Mouse (Mus musculus): ENCODE data around the gene Smim8. TPM values are rescaled to one million over a fixed set of nuclear protein-coding genes. Genes with fewer than 3 reads are reported as not detected.
"Not testable (repeated sequence)": the region's sequence is repeated elsewhere in the genome, so short reads cannot be mapped to it uniquely, and the experiment has no call there.

Smim8 gene
- polyA plus RNA-seq, 1 experiment from 2014 or later, result 65.1 TPM

- 19% methylated on average over 8 of the region's 8 CpGs for WGBS
- no peak overlapping the region for H3K27ac ChIP-seq
- H3K4me1 ChIP-seq (replicated peaks), result no peaks in the 10 kb centered on the region
- no peak overlapping the region for H3K4me3 ChIP-seq
- peaks cover 25% of the 10 kb centered on the region for H3K36me3 ChIP-seq
- H3K9ac ChIP-seq, result no peak overlapping the region
- no peaks in the 10 kb centered on the region for H3K9me3 ChIP-seq (replicated peaks)
- no peak overlapping the region for H3K4me2 ChIP-seq
- H3K27me3 ChIP-seq, result no peaks in the 10 kb centered on the region
- ATAC-seq (replicated peaks; ENCODE audit: insufficient number of reproducible peaks, insufficient read depth, low FRiP score, low read depth), result no peak
Observed at GRCm38 (mm10) chr4:34771652-34772371, 6.4 kb downstream of the Smim8 start.

- no peak within 1 kb of the TSS for H3K4me3 ChIP-seq
- H3K4me1 ChIP-seq (replicated peaks), result no peaks in the 10 kb centered on the region
- 80% methylated on average over 1 of the region's 1 CpGs for WGBS
- no peaks in the 10 kb centered on the region for H3K27me3 ChIP-seq
- H3K4me2 ChIP-seq, result no peak within 1 kb of the TSS
- no peak for ATAC-seq (replicated peaks; ENCODE audit: insufficient number of reproducible peaks, insufficient read depth, low FRiP score, low read depth)
- H3K36me3 ChIP-seq, result no peaks in the 10 kb centered on the region
- H3K9me3 ChIP-seq (replicated peaks), result no peaks in the 10 kb centered on the region
- no peak within 1 kb of the TSS for H3K27ac ChIP-seq
- no peak within 1 kb of the TSS for H3K9ac ChIP-seq
Observed at GRCm38 (mm10) chr4:34756163-34756562, 22.1 kb downstream of the Smim8 start, which contains the start of gene Gm136. Gene Gm136, minus strand, starts transcription at chr4:34756263.

GRCm38 (mm10) chr4:34749236-34749635 lies 29.0 kb downstream of the Smim8 start:
- ATAC-seq (replicated peaks; ENCODE audit: insufficient number of reproducible peaks, insufficient read depth, low FRiP score, low read depth), result no peak
- WGBS, result 28% methylated on average over 6 of the region's 6 CpGs
- H3K9me3 ChIP-seq (replicated peaks), result no peaks in the 10 kb centered on the region
- H3K36me3 ChIP-seq, result no peaks in the 10 kb centered on the region
- H3K27ac ChIP-seq, result no peak overlapping the region
- H3K4me3 ChIP-seq, result no peak overlapping the region
- H3K4me2 ChIP-seq, result no peak overlapping the region
- H3K27me3 ChIP-seq, result no peaks in the 10 kb centered on the region
- no peak overlapping the region for H3K9ac ChIP-seq
- H3K4me1 ChIP-seq (replicated peaks), result no peaks in the 10 kb centered on the region; the same call in 1 of the 2 replicates

GRCm38 (mm10) chr4:34734461-34734860 lies 43.8 kb downstream of the Smim8 start:
- 67% methylated on average over 3 of the region's 3 CpGs for WGBS
- Histone ChIP-seq H3K9ac (no peak overlapping the region), H3K9me3 (replicated peaks) (no peaks in the 10 kb centered on the region), H3K4me1 (replicated peaks) (peaks cover 7% of the 10 kb centered on the region), H3K27ac (no peak overlapping the region), H3K36me3 (no peaks in the 10 kb centered on the region), H3K27me3 (0 out of 2 replicates have a peak, but pooled peaks cover 3% of the 10 kb centered on the region), H3K4me2 (no peak overlapping the region), H3K4me3 (no peak overlapping the region)
- no peak for ATAC-seq (replicated peaks; ENCODE audit: insufficient number of reproducible peaks, insufficient read depth, low FRiP score, low read depth)

- H3K27ac ChIP-seq; H3K4me2 ChIP-seq; H3K4me1 ChIP-seq (replicated peaks); ATAC-seq (replicated peaks; ENCODE audit: insufficient number of reproducible peaks, insufficient read depth, low FRiP score, low read depth); H3K4me3 ChIP-seq; H3K27me3 ChIP-seq; H3K36me3 ChIP-seq; H3K9me3 ChIP-seq (replicated peaks); H3K9ac ChIP-seq: not testable (repeated sequence)
- 21% methylated on average over 2 of the region's 2 CpGs for WGBS
Observed at GRCm38 (mm10) chr4:34733415-34733814, 44.8 kb downstream of the Smim8 start.

- ATAC-seq (replicated peaks; ENCODE audit: insufficient number of reproducible peaks, insufficient read depth, low FRiP score, low read depth), result peak; percentile 90
- whole genome bisulfite sequencing, result under 1% methylated on average over 38 of the region's 38 CpGs
- H3K4me2 ChIP-seq, result peak within 1 kb of the TSS; percentile 95
- H3K9ac ChIP-seq, result peak within 1 kb of the TSS; percentile 49; the same call in 1 of the 2 replicates
- no peak within 1 kb of the TSS for H3K27ac ChIP-seq
- H3K4me3 ChIP-seq, result peak within 1 kb of the TSS; percentile 60
- no peaks in the 10 kb centered on the region for H3K9me3 ChIP-seq (replicated peaks)
- H3K36me3 ChIP-seq, result no peaks in the 10 kb centered on the region
- peaks cover 7% of the 10 kb centered on the region for H3K4me1 ChIP-seq (replicated peaks)
- H3K27me3 ChIP-seq, result 0 out of 2 replicates have a peak, but pooled peaks cover 3% of the 10 kb centered on the region
Observed at GRCm38 (mm10) chr4:34729851-34730341, 48.3 kb downstream of the Smim8 start, which contains the start of gene Cfap206. Gene Cfap206, minus strand, starts transcription at chr4:34730206.

- H3K9me3 ChIP-seq (replicated peaks); H3K4me2 ChIP-seq; H3K4me3 ChIP-seq; H3K36me3 ChIP-seq; H3K4me1 ChIP-seq (replicated peaks); H3K27me3 ChIP-seq; ATAC-seq (replicated peaks; ENCODE audit: insufficient number of reproducible peaks, insufficient read depth, low FRiP score, low read depth); H3K9ac ChIP-seq; H3K27ac ChIP-seq: not testable (repeated sequence)
- WGBS, result 86% methylated on average over 3 of the region's 3 CpGs
Observed at GRCm38 (mm10) chr4:34725710-34726109, 52.5 kb downstream of the Smim8 start.

GRCm38 (mm10) chr4:34724306-34724705 lies 53.9 kb downstream of the Smim8 start:
- Histone ChIP-seq H3K36me3 (no peaks in the 10 kb centered on the region), H3K27me3 (no peaks in the 10 kb centered on the region), H3K9me3 (replicated peaks) (no peaks in the 10 kb centered on the region), H3K9ac (no peak overlapping the region), H3K4me2 (no peak overlapping the region), H3K4me1 (replicated peaks) (no peaks in the 10 kb centered on the region), H3K4me3 (no peak overlapping the region), H3K27ac (no peak overlapping the region)
- no peak for ATAC-seq (replicated peaks; ENCODE audit: insufficient number of reproducible peaks, insufficient read depth, low FRiP score, low read depth)
- 65% methylated on average over 4 of the region's 4 CpGs for WGBS

GRCm38 (mm10) chr4:34723186-34723585 lies 55.0 kb downstream of the Smim8 start:
- no peaks in the 10 kb centered on the region for H3K4me1 ChIP-seq (replicated peaks)
- no peak overlapping the region for H3K4me3 ChIP-seq
- H3K9me3 ChIP-seq (replicated peaks), result no peaks in the 10 kb centered on the region
- H3K9ac ChIP-seq, result no peak overlapping the region
- H3K4me2 ChIP-seq, result no peak overlapping the region
- H3K36me3 ChIP-seq, result no peaks in the 10 kb centered on the region
- no peak overlapping the region for H3K27ac ChIP-seq
- whole genome bisulfite sequencing, result 62% methylated on average over 4 of the region's 4 CpGs
- no peaks in the 10 kb centered on the region for H3K27me3 ChIP-seq
- no peak for ATAC-seq (replicated peaks; ENCODE audit: insufficient number of reproducible peaks, insufficient read depth, low FRiP score, low read depth)

GRCm38 (mm10) chr4:34720127-34720895 lies 57.9 kb downstream of the Smim8 start:
- ATAC-seq (replicated peaks; ENCODE audit: insufficient number of reproducible peaks, insufficient read depth, low FRiP score, low read depth), result no peak
- Histone ChIP-seq H3K9me3 (replicated peaks) (no peaks in the 10 kb centered on the region), H3K36me3 (no peaks in the 10 kb centered on the region), H3K27ac (no peak overlapping the region), H3K4me3 (no peak overlapping the region), H3K9ac (no peak overlapping the region), H3K4me1 (replicated peaks) (no peaks in the 10 kb centered on the region), H3K27me3 (no peaks in the 10 kb centered on the region), H3K4me2 (no peak overlapping the region)
- WGBS, result 84% methylated on average over 7 of the region's 7 CpGs

GRCm38 (mm10) chr4:34719421-34719820 lies 58.8 kb downstream of the Smim8 start:
- Histone ChIP-seq H3K4me1 (replicated peaks) (no peaks in the 10 kb centered on the region), H3K4me2 (no peak overlapping the region), H3K9ac (no peak overlapping the region), H3K9me3 (replicated peaks) (no peaks in the 10 kb centered on the region), H3K27me3 (no peaks in the 10 kb centered on the region), H3K36me3 (no peaks in the 10 kb centered on the region), H3K4me3 (no peak overlapping the region), H3K27ac (no peak overlapping the region)
- 91% methylated on average over 12 of the region's 12 CpGs for WGBS
- ATAC-seq (replicated peaks; ENCODE audit: insufficient number of reproducible peaks, insufficient read depth, low FRiP score, low read depth), result no peak

Measured in heart, embryonic 15.5 days (tissue).